Mouse (Mus musculus): Measurements from ENCODE around the gene Taar7b. TPM values are rescaled to one million over a fixed set of nuclear protein-coding genes. Genes with fewer than 3 reads are reported as not detected.

Gene Taar7b
- total RNA-seq (2014; rRNA removed; ENCODE audit: low replicate concordance) (not detected in 2 replicates), polyA plus RNA-seq (2015; fragmentation: Nextera tagmentation; extraction: Ambion mirVana) (not detected in 2 replicates)

- H3K4me2 ChIP-seq (ENCODE audit: low read depth, low read length): no peak within 1 kb of the TSS
- H3K27ac ChIP-seq (ENCODE audit: low read depth): no peak within 1 kb of the TSS
- H3K9ac ChIP-seq (replicated peaks; ENCODE audit: low read depth, low read length): no peak within 1 kb of the TSS
- no peaks in the 10 kb centered on the region for H3K36me3 ChIP-seq (replicated peaks; ENCODE audit: control insufficient read depth, insufficient read depth, low read length)
- ATAC-seq (ENCODE audit: insufficient read depth, low read depth): no peak
- no peaks in the 10 kb centered on the region for H3K27me3 ChIP-seq (ENCODE audit: control insufficient read depth, insufficient read depth, low read length)
- WGBS: 69% methylated on average over 1 of the region's 1 CpGs
- H3K4me1 ChIP-seq (ENCODE audit: control insufficient read depth, insufficient read depth): no peaks in the 10 kb centered on the region
- no peaks in the 10 kb centered on the region for H3K9me3 ChIP-seq (replicated peaks; ENCODE audit: control insufficient read depth, low read length)
- TF ChIP-seq CTCF (IDR thresholded peaks at IDR 0.05; ENCODE audit: low read depth) (no peak), EP300 (IDR thresholded peaks at IDR 0.05; ENCODE audit: low read depth) (no peak)
- DNase-seq (ENCODE audit: low spot score): no peak
- H3K4me3 ChIP-seq (ENCODE audit: low read depth, low read length): no peak within 1 kb of the TSS
Observed at GRCm38 (mm10) chr10:23999639-24000038, at the start of gene Taar7b. TSS of gene Taar7b (plus strand) at chr10:23999939.

- no peaks in the 10 kb centered on the region for H3K4me1 ChIP-seq (ENCODE audit: control insufficient read depth, insufficient read depth)
- no peaks in the 10 kb centered on the region for H3K36me3 ChIP-seq (replicated peaks; ENCODE audit: control insufficient read depth, insufficient read depth, low read length)
- H3K27ac ChIP-seq (ENCODE audit: low read depth): no peak overlapping the region
- no peak overlapping the region for H3K9ac ChIP-seq (replicated peaks; ENCODE audit: low read depth, low read length)
- no peaks in the 10 kb centered on the region for H3K27me3 ChIP-seq (ENCODE audit: control insufficient read depth, insufficient read depth, low read length)
- no peak for DNase-seq (ENCODE audit: low spot score)
- WGBS: 71% methylated on average over 6 of the region's 6 CpGs
- TF ChIP-seq CTCF (IDR thresholded peaks at IDR 0.05; ENCODE audit: low read depth) (no peak), EP300 (IDR thresholded peaks at IDR 0.05; ENCODE audit: low read depth) (no peak)
- no peaks in the 10 kb centered on the region for H3K9me3 ChIP-seq (replicated peaks; ENCODE audit: control insufficient read depth, low read length)
- no peak overlapping the region for H3K4me2 ChIP-seq (ENCODE audit: low read depth, low read length)
- no peak for ATAC-seq (ENCODE audit: insufficient read depth, low read depth)
- H3K4me3 ChIP-seq (ENCODE audit: low read depth, low read length): no peak overlapping the region
Observed at GRCm38 (mm10) chr10:23951714-23952113, 48.0 kb upstream of the Taar7b start.

- WGBS: 52% methylated on average over 3 of the region's 3 CpGs
- Histone ChIP-seq H3K9ac (replicated peaks; ENCODE audit: low read depth, low read length) (no peak overlapping the region), H3K4me3 (ENCODE audit: low read depth, low read length) (no peak overlapping the region), H3K27ac (ENCODE audit: low read depth) (no peak overlapping the region), H3K4me2 (ENCODE audit: low read depth, low read length) (no peak overlapping the region), H3K27me3 (ENCODE audit: control insufficient read depth, insufficient read depth, low read length) (no peaks in the 10 kb centered on the region), H3K4me1 (ENCODE audit: control insufficient read depth, insufficient read depth) (no peaks in the 10 kb centered on the region), H3K9me3 (replicated peaks; ENCODE audit: control insufficient read depth, low read length) (no peaks in the 10 kb centered on the region), H3K36me3 (replicated peaks; ENCODE audit: control insufficient read depth, insufficient read depth, low read length) (no peaks in the 10 kb centered on the region)
- TF ChIP-seq CTCF (IDR thresholded peaks at IDR 0.05; ENCODE audit: low read depth) (no peak), EP300 (IDR thresholded peaks at IDR 0.05; ENCODE audit: low read depth) (no peak)
- ATAC-seq (ENCODE audit: insufficient read depth, low read depth) (no peak), DNase-seq (ENCODE audit: low spot score) (no peak)
Observed at GRCm38 (mm10) chr10:23959071-23959470, 40.7 kb upstream of the Taar7b start.

DNA sequence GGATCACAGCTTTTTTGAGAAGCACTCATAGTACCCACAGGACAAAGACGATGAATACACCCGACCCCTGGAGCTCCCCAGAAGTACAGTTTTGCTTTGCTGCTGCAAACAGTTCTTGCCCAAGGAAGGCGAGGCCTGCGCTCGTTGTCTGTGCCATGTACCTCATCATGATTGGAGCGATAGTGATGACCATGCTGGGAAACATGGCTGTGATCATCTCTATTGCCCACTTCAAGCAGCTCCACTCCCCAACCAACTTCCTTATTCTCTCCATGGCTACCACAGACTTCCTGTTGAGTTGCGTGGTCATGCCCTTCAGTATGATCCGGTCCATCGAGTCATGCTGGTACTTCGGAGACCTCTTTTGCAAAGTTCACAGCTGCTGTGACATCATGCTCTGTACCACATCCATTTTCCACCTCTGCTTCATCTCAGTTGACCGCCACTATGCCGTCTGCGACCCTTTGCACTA, 39.3 kb upstream of the Taar7b start, which contains the start of gene Taar4:
Gene Taar4 (plus strand): TSS at position 51 of the 472 bp plus-strand sequence.
- H3K27ac ChIP-seq (ENCODE audit: low read depth): no peak within 1 kb of the TSS
- TF ChIP-seq CTCF (IDR thresholded peaks at IDR 0.05; ENCODE audit: low read depth): no peak
- no peak for TF ChIP-seq EP300 (IDR thresholded peaks at IDR 0.05; ENCODE audit: low read depth)
- no peaks in the 10 kb centered on the region for H3K4me1 ChIP-seq (ENCODE audit: control insufficient read depth, insufficient read depth)
- no peaks in the 10 kb centered on the region for H3K27me3 ChIP-seq (ENCODE audit: control insufficient read depth, insufficient read depth, low read length)
- no peaks in the 10 kb centered on the region for H3K36me3 ChIP-seq (replicated peaks; ENCODE audit: control insufficient read depth, insufficient read depth, low read length)
- no peak within 1 kb of the TSS for H3K4me3 ChIP-seq (ENCODE audit: low read depth, low read length)
- DNase-seq (ENCODE audit: low spot score): no peak
- H3K9ac ChIP-seq (replicated peaks; ENCODE audit: low read depth, low read length): no peak within 1 kb of the TSS
- 91% methylated on average over 13 of the region's 13 CpGs for WGBS
- H3K4me2 ChIP-seq (ENCODE audit: low read depth, low read length): no peak within 1 kb of the TSS
- H3K9me3 ChIP-seq (replicated peaks; ENCODE audit: control insufficient read depth, low read length): 0 out of 2 replicates have a peak, but pooled peaks cover 3% of the 10 kb centered on the region
- ATAC-seq (ENCODE audit: insufficient read depth, low read depth): no peak

DNA sequence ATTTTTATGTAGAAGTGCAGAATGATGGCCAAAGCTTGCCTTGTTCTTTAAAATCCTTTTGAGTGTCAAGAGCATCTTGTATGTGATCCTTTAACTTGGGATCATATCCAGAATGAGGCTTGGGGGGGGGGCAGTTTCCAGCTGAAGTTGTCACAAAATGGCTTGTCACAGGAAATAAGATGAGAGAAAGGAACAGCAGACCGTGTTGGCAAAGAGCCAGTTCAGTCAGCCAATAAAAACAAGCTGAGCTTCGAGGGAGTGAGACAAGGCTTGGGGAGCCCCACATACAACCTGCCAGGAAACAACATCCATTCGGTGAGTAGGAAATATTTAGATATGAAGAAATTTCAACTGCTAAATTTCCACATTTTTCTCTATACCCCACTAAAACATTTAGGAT, 36.3 kb upstream of the Taar7b start:
- DNase-seq (ENCODE audit: low spot score): peak; percentile 39
- no peak for TF ChIP-seq EP300 (IDR thresholded peaks at IDR 0.05; ENCODE audit: low read depth)
- TF ChIP-seq CTCF (IDR thresholded peaks at IDR 0.05; ENCODE audit: low read depth): no peak
- H3K9me3 ChIP-seq (replicated peaks; ENCODE audit: control insufficient read depth, low read length): 0 out of 2 replicates have a peak, but pooled peaks cover 3% of the 10 kb centered on the region
- no peak overlapping the region for H3K4me3 ChIP-seq (ENCODE audit: low read depth, low read length)
- H3K36me3 ChIP-seq (replicated peaks; ENCODE audit: control insufficient read depth, insufficient read depth, low read length): no peaks in the 10 kb centered on the region
- no peak for ATAC-seq (ENCODE audit: insufficient read depth, low read depth)
- H3K9ac ChIP-seq (replicated peaks; ENCODE audit: low read depth, low read length): no peak overlapping the region
- no peaks in the 10 kb centered on the region for H3K27me3 ChIP-seq (ENCODE audit: control insufficient read depth, insufficient read depth, low read length)
- H3K27ac ChIP-seq (ENCODE audit: low read depth): no peak overlapping the region
- 43% methylated on average over 3 of the region's 3 CpGs for WGBS
- no peaks in the 10 kb centered on the region for H3K4me1 ChIP-seq (ENCODE audit: control insufficient read depth, insufficient read depth)
- no peak overlapping the region for H3K4me2 ChIP-seq (ENCODE audit: low read depth, low read length)
